Mouse (Mus musculus) adrenal gland, postnatal 25 days (tissue): ENCODE data around the gene Fthl17c. TPM values are rescaled to one million over a fixed set of nuclear protein-coding genes. Genes with fewer than 3 reads are reported as not detected.
A peak's percentile ranks its signal among the peaks of the same experiment; 100 is the strongest.
"Not testable (repeated sequence)": the region's sequence is repeated elsewhere in the genome, so short reads cannot be mapped to it uniquely, and the experiment has no call there.

ENCODE experiments used
- DNase-seq: peaks from one replicate; pipeline ENCODE4 v3.0.0; 2021; ENCODE audit warnings: mixed read lengths
- long read RNA-seq: library from polyadenylated mRNA; stranded (forward); transcript quantifications from one replicate; pipeline ENCODE4 v2.0.0, GENCODE M21; 2021
- total RNA-seq: library from RNA; stranded (reverse); gene quantifications from 2 replicates; pipeline ENCODE4 v1.2.3, GENCODE M21; 2021

The Fthl17c gene
- not detected in 2 replicates for total RNA-seq
- long read RNA-seq = 0 reads

DNA sequence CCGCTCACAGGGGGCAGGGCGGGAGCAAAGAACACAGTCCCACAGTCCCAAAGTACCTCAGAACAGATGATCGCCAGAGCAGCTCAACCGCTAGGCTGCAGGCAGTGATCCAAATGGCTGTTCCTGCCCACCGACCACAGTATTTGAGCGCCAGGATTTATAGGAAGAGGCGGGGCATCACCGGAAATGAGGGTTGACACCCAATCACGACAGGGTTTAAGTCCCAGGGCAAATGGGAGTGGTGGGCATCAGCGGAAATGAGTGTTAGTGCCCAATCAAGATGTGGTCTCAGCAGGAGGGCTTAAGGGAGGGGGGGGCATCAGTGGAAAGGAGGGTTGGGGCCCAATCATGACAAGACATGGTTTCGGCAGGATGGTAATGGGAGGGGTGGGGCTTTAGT, at the start of gene Fthl17c:
Gene Fthl17c, minus strand, starts transcription at position 101 of the 400 bp plus-strand sequence.
- not testable (repeated sequence) for DNase-seq

DNA sequence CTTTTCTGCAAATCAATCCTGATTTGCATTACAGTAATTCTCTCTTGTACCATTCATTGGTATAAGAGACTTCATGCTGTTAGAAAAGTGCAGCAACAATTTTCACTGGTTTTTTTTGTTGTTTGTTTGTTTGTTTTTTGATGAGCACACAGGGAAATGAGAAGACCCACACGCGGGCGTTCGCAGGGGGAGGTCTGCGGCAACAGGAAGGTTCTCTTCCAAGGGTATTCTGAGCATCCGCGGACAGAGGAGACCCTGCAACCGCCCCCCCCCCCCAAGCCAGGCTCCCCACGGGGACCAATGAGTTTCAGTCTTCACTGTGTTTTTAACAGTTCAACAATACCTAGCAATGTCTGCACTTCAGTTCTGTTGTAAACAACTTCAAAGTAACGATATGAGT, 43.1 kb upstream of the Fthl17c start:
- no peak for DNase-seq

DNA sequence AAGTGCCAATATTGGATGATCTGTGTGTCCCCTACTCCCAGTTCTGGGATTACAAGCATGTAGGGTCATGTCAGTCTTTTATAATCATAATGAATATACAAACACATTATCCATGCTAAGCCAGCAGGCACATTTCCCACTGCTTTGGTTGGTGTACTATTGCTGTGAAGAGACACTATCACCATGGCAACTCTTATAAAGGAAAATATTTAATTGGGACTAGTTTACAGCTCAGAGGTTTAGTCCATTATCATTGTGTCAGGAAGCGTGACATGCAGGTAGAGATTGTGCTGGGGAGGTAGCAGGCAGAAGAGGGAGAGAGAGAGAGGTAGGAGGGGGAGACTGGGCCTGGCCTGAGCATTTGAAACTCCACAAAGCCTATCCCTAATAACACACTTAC, 39.7 kb upstream of the Fthl17c start:
- no peak for DNase-seq

DNA sequence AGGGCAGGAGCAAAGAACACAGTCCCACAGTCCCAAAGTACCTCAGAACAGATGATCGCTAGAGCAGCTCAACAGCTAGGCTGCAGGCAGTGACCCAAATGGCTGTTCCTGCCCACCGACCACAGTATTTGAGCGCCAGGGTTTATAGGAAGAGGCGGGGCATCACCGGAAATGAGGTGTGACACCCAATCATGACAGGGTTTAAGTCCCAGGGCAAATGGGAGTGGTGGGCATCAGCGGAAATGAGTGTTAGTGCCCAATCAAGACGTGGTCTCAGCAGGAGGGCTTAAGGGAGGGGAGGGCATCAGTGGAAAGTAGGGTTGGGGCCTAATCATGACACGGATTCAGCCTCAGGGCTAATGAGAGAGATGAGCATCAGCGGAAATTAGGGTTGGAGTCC, 10.3 kb upstream of the Fthl17c start, which contains the start of gene Fthl17d:
Gene Fthl17d, minus strand, starts transcription at position 101 of the 400 bp plus-strand sequence.
- DNase-seq = not testable (repeated sequence)

DNA sequence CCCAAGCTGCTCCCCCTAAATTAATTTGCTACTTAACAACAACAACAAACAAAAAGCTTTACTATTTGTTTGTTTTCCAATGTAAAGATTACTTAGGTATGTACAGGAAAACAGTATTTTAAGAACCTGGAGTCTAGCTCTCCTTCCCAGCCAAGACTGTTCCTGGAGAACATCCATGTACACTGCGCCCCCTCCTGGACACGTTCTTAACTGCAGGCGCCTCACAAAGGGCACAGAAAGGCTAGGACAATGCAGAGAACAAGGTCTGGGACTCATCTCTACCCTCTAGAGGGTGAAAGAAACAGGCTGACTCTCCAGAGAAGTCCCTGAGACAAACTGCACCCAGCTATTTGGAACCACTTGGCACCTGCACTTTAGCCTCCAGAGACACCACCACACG, 11.7 kb downstream of the Fthl17c start:
- DNase-seq = peak; percentile 2

DNA sequence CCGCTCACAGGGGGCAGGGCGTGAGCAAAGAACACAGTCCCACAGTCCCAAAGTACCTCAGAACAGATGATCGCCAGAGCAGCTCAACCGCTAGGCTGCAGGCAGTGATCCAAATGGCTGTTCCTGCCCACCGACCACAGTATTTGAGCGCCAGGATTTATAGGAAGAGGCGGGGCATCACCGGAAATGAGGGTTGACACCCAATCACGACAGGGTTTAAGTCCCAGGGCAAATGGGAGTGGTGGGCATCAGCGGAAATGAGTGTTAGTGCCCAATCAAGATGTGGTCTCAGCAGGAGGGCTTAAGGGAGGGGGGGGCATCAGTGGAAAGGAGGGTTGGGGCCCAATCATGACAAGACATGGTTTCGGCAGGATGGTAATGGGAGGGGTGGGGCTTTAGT, 13.5 kb downstream of the Fthl17c start, which contains the start of gene Fthl17b:
Gene Fthl17b, minus strand, starts transcription at position 101 of the 400 bp plus-strand sequence.
- not testable (repeated sequence) for DNase-seq

DNA sequence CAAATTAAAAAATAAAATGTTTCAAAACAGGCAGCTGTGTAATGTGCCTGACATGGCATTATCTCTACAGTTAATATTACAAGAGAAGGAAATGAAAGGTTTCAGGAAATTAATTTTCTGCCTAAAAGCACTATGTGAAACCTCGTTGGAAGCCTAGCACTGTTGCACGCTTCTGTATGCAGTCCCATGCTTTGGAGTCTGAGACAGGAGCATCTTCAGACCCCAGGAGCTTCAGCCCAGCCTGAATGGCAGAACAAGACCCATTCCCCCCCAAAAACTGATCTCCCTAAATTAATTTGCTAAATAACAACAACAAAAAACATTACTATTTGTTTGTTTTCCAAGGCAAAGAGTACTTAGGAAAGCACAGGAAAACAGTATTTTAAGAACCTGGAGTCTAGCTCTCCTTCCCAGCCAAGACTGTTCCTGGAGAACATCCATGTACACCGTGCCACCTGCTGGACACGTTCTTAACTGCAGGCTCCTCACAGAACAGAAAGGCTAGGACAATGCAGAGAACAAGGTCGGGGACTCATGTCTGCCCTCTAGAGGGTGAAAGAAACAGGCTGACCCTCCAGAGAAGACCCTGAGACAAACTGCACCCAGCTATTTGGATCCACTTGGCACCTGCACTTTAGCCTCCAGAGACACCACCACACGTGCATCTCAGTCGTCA, 28.1 kb downstream of the Fthl17c start:
- DNase-seq = peak; percentile 76

DNA sequence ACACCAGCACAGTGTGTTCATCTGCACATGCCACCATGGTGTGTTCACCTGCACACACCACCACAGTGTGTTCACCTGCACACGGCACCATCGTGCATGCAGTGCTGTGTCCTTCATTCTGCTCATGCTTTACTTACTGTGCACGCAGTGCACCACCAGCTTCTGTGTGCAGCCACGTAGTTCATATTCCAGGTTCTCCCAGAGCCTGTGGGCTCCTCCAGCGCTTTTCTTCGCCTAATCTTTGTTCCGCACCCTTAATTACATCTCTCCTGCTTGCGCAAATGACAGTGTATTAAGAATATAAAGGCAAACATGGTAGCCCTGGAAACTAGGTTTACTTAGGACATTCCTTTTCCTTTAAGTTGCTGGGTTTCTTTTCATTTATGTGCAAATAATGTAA, 32.3 kb downstream of the Fthl17c start:
- DNase-seq = no peak

DNA sequence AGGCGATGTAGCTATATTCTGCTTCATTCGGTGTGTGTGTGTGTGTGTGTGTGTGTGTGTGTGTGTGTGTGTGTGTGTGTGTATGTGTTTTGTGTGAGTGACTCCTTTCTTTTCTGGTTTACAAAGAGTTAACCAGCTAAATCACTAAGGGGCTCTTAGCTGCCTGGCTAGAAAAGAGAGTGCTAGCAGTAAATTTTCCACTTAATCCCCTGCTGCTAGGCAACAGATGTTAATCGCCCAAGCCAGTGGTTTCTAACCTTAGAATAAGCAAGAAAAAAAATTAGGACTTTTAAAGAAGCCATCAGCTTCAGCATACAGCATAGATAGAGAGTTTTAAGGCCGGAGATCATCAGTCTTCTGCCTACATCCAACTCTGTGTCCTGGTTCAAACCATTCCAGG, 49.1 kb downstream of the Fthl17c start:
- DNase-seq = no peak

Other genes with a start within 250 kb of the Fthl17c start
- not detected in 2 replicates for gene Ssx9, start 228.1 kb downstream of the Fthl17c start, total RNA-seq
- not detected in 2 replicates for gene Ssxb5, start 172.9 kb downstream of the Fthl17c start, total RNA-seq
- not detected in 2 replicates for gene Gm6592, start 132.6 kb downstream of the Fthl17c start, total RNA-seq
- not detected in 2 replicates for gene Gm5751, start 102.3 kb downstream of the Fthl17c start, total RNA-seq
- gene B630019K06Rik, start 84.2 kb downstream of the Fthl17c start, total RNA-seq = 9.9 and 10.9 TPM in 2 replicates
- gene Fthl17b, start 13.6 kb downstream of the Fthl17c start, total RNA-seq = not detected in 2 replicates
- not detected in 2 replicates for gene Fthl17d, start 10.2 kb upstream of the Fthl17c start, total RNA-seq
- not detected in 2 replicates for gene Fthl17e, start 56.9 kb upstream of the Fthl17c start, total RNA-seq
- not detected in 2 replicates for gene Fthl17f, start 86.5 kb upstream of the Fthl17c start, total RNA-seq
- not detected in 2 replicates for gene 4930402K13Rik, start 128.0 kb upstream of the Fthl17c start, total RNA-seq
- 1.8 and 2.2 TPM in 2 replicates for gene Lancl3, start 223.3 kb upstream of the Fthl17c start, total RNA-seq